9 mouse cellular contexts compared by ENCODE assay signal in the genomic region with DNA sequence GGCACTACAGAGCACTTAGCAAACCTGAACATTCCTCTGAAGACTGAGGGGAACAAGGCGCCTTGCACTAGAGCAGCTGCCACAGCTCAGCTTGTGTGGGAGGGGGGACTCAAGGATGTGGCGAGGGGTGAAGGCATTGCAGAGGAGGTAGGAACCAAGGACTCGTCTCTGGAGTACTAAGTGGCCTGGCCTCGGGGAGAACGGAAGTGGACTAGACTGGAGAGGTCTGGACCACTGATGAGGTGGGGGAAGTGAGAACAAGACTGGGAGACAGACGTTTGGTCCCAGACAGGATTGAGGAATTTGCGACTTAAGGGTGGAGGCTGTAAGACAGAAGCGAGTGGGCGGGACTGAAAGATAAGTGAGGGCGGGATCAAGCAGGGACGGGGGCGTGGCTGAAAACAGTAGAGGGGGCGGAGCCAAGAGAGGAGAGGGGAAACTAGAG. TPM values are rescaled to one million over a fixed set of nuclear protein-coding genes. Genes with fewer than 3 reads are reported as not detected.
DNase-seq lines count a peak whose midpoint lies in the region; ATAC-seq and TF ChIP-seq lines count a peak whose summit lies in the region.
"Had no signal": no experiment of that assay in that cellular context is flagged by ENCODE, and none has a peak within 500 bp of the region (broad histone marks: within the 10 kb centered on the region; RNA-seq: fewer than 3 reads in every experiment).

No protein-coding gene starts in this region.

- no peak overlapping the region; the same call in 1 of the 2 replicates for H3K9ac ChIP-seq in forebrain, embryonic 12.5 days
- H3K9ac ChIP-seq in heart, postnatal 0 days (replicated peaks; ENCODE audit: low read depth, low read length): no peak overlapping the region
- no peak overlapping the region for H3K9ac ChIP-seq in liver, embryonic 16.5 days (ENCODE audit: low read depth, low read length)

- H3K9me3 ChIP-seq in forebrain, embryonic 12.5 days: no peaks in the 10 kb centered on the region
- no peaks in the 10 kb centered on the region for H3K9me3 ChIP-seq in heart, postnatal 0 days (replicated peaks; ENCODE audit: control insufficient read depth, low read length)
- H3K9me3 ChIP-seq in liver, embryonic 16.5 days (replicated peaks; ENCODE audit: control insufficient read depth, low read length): no peaks in the 10 kb centered on the region

- peaks cover 15% of the 10 kb centered on the region for H3K27me3 ChIP-seq in forebrain, embryonic 12.5 days
- no peaks in the 10 kb centered on the region for H3K27me3 ChIP-seq in heart, postnatal 0 days (ENCODE audit: control insufficient read depth, insufficient read depth, low read length)
- peaks cover 20% of the 10 kb centered on the region for H3K27me3 ChIP-seq in liver, embryonic 16.5 days (ENCODE audit: control insufficient read depth, insufficient read depth, low read depth, low read length)

- H3K27ac ChIP-seq in forebrain, embryonic 12.5 days: peak overlapping the region; percentile 91
- peak overlapping the region; percentile 72 for H3K27ac ChIP-seq in heart, postnatal 0 days (ENCODE audit: low read depth)
- no peak overlapping the region for H3K27ac ChIP-seq in liver, embryonic 16.5 days (ENCODE audit: low read length)

- peak overlapping the region; percentile 75 for H3K4me2 ChIP-seq in forebrain, embryonic 12.5 days
- peak overlapping the region; percentile 48 for H3K4me2 ChIP-seq in heart, postnatal 0 days (ENCODE audit: low read depth, low read length)
- H3K4me2 ChIP-seq in liver, embryonic 16.5 days (ENCODE audit: low read depth, low read length): peak overlapping the region; percentile 24

- no peak; the same call in 1 of the 2 replicates for ATAC-seq in forebrain, embryonic 12.5 days (ENCODE audit: low FRiP score)
- ATAC-seq in heart, postnatal 0 days (ENCODE audit: insufficient read depth, low read depth): no peak
- no peak for ATAC-seq in liver, embryonic 16.5 days (ENCODE audit: low read depth)

- H3K4me1 ChIP-seq in forebrain, embryonic 12.5 days: peaks cover 45% of the 10 kb centered on the region
- peaks cover 30% of the 10 kb centered on the region for H3K4me1 ChIP-seq in heart, postnatal 0 days (ENCODE audit: control insufficient read depth, insufficient read depth)
- peaks cover 5% of the 10 kb centered on the region for H3K4me1 ChIP-seq in liver, embryonic 16.5 days (ENCODE audit: control insufficient read depth, low read depth, low read length)

- 7% methylated on average over 13 of the region's 13 CpGs for WGBS in forebrain, embryonic 12.5 days
- WGBS in heart, postnatal 0 days: 11% methylated on average over 13 of the region's 13 CpGs
- 12% methylated on average over 13 of the region's 13 CpGs for WGBS in liver, embryonic 16.5 days (ENCODE audit: insufficient replicate concordance)

- TF ChIP-seq EP300 in heart, postnatal 0 days (IDR thresholded peaks at IDR 0.05; ENCODE audit: low read depth): no peak

- TF ChIP-seq CTCF in heart, postnatal 0 days (IDR thresholded peaks at IDR 0.05; ENCODE audit: low read depth): no peak

- H3K4me3 ChIP-seq in forebrain, embryonic 12.5 days (replicated peaks): peak overlapping the region; percentile 14
- H3K4me3 ChIP-seq in heart, postnatal 0 days (ENCODE audit: low read depth, low read length): peak overlapping the region; percentile 23
- no peak overlapping the region for H3K4me3 ChIP-seq in liver, embryonic 16.5 days (ENCODE audit: low read depth, low read length)
- H3K4me3 ChIP-seq: erythroblast, embryonic 14.5 days had no signal

- peak; percentile 34 to 63 for DNase-seq in CD8-positive naive resting alpha-beta T cell, adult 2 months (ENCODE audit: low read depth in 2 of 2, low spot score in 2 of 2)
- DNase-seq in adrenal gland, postnatal 25 days: peak; percentile 45
- DNase-seq in heart, postnatal 0 days (ENCODE audit: low spot score): peak; percentile 49
- DNase-seq in kidney, postnatal 10 days: peak; percentile 84
- peak; percentile 33 for DNase-seq in neural tube, embryonic 10.5 days (ENCODE audit: extremely low spot score, low spot score)
- peak; percentile 55 for DNase-seq in testis, postnatal 14 days (ENCODE audit: low spot score)

- H3K36me3 ChIP-seq in forebrain, embryonic 12.5 days (replicated peaks): no peaks in the 10 kb centered on the region
- no peaks in the 10 kb centered on the region for H3K36me3 ChIP-seq in heart, postnatal 0 days (replicated peaks; ENCODE audit: control insufficient read depth, insufficient read depth, low read length)
- H3K36me3 ChIP-seq in liver, embryonic 16.5 days (ENCODE audit: control insufficient read depth, insufficient read depth): no peaks in the 10 kb centered on the region

RNA-seq across cellular contexts. Expression of a gene that starts 1.8 kb away (rescaled TPM):
- 18.8 and 24.7 TPM in 2 replicates for total RNA-seq in adrenal gland, postnatal 25 days (2021)
- polyA plus RNA-seq in forebrain, embryonic 12.5 days (2016; fragmentation: Nextera tagmentation; extraction: Ambion mirVana): 22.7 and 24.7 TPM in 2 replicates
- 21.3 and 29.9 TPM in 2 replicates for total RNA-seq in heart, postnatal 0 days (2014; rRNA removed; ENCODE audit: low replicate concordance)
- polyA plus RNA-seq in heart, postnatal 0 days (2015; fragmentation: Nextera tagmentation; extraction: Ambion mirVana): 7.0 and 9.1 TPM in 2 replicates
- 1.1 and 1.4 TPM in 2 replicates for polyA plus RNA-seq in liver, embryonic 16.5 days (2015; fragmentation: Nextera tagmentation; extraction: Ambion mirVana)

Comparison
In these comparisons a context has a peak if more than half of its experiments do, and no peak if none do; other contexts are left out.
1. DNase-seq: peak in every context shown above with its lines; median percentile 84 in kidney, postnatal 10 days; 55 in testis, postnatal 14 days; 49 in heart, postnatal 0 days; 48 in CD8-positive naive resting alpha-beta T cell, adult 2 months; 45 in adrenal gland, postnatal 25 days; 33 in neural tube, embryonic 10.5 days.
2. H3K4me2 ChIP-seq: peak in every context shown above with its lines; median percentile 75 in forebrain, embryonic 12.5 days; 48 in heart, postnatal 0 days; 24 in liver, embryonic 16.5 days.